Mouse (Mus musculus) midbrain, embryonic 16.5 days (tissue): Measurements from ENCODE around the gene Tex50. TPM values are rescaled to one million over a fixed set of nuclear protein-coding genes. Genes with fewer than 3 reads are reported as not detected.
A peak's percentile ranks its signal among the peaks of the same experiment; 100 is the strongest.

Experiments
- ATAC-seq: fragments of 200-750 bp; cut with Nextera tagmentation; 2 replicates; pipeline ENCODE4 v1.8.0; 2017; ENCODE audit warnings: moderate TSS enrichment
- H3K27ac ChIP-seq: fragments of 300-500 bp; sonication (generic); 2 replicates; pipeline ENCODE4 v1.5.1; 2014; ENCODE audit warnings: mild to moderate bottlenecking, low read length, mixed read lengths
- H3K27me3 ChIP-seq: fragments of 300-500 bp; sonication (generic); 2 replicates; pipeline ENCODE4 v1.6.1; 2014; ENCODE audit warnings: low read depth, low read length, mixed read lengths; ENCODE audit not compliant: control insufficient read depth, insufficient read depth
- H3K36me3 ChIP-seq: fragments of 300-500 bp; sonication (generic); 2 replicates; pipeline ENCODE4 v1.6.1; 2014; ENCODE audit warnings: mild to moderate bottlenecking, low read length, moderate library complexity, mixed read lengths; ENCODE audit not compliant: control insufficient read depth, insufficient read depth
- H3K4me1 ChIP-seq: fragments of 300-500 bp; sonication (generic); 2 replicates; pipeline ENCODE4 v1.6.1; 2014; ENCODE audit warnings: mild to moderate bottlenecking, low read length, mixed read lengths; ENCODE audit not compliant: control insufficient read depth, insufficient read depth
- H3K4me2 ChIP-seq: fragments of 300-500 bp; sonication (generic); 2 replicates; pipeline ENCODE4 v1.6.1; 2014; ENCODE audit warnings: mild to moderate bottlenecking, low read length, mixed read lengths
- H3K4me3 ChIP-seq: fragments of 300-500 bp; sonication (generic); 2 replicates; pipeline ENCODE4 v1.5.1; 2014; ENCODE audit warnings: low read depth, mild to moderate bottlenecking, low read length, moderate library complexity, mixed read lengths
- H3K9ac ChIP-seq: fragments of 300-500 bp; sonication (generic); 2 replicates; pipeline ENCODE4 v1.6.1; 2014; ENCODE audit warnings: low read depth, low read length, mixed read lengths
- H3K9me3 ChIP-seq: fragments of 300-500 bp; sonication (generic); replicated peaks from 2 replicates; pipeline ENCODE4 v1.6.1; 2014; ENCODE audit warnings: mild to moderate bottlenecking, low read length, mixed read lengths; ENCODE audit not compliant: control insufficient read depth, poor library complexity, severe bottlenecking
- WGBS: fragments of 180-500 bp; shearing (Covaris S2); extraction: QIAGEN DNeasy Blood & Tissue Kit; methylation state at CpG from one replicate; pipeline ENCODE4 v1.1.7; 2014; 5-methylcytosine and 5-hydroxymethylcytosine counted together
- polyA plus RNA-seq: library from polyadenylated mRNA; unstranded; fragments of >200 nt; fragmentation: Nextera tagmentation; extraction: Ambion mirVana; gene quantifications from 2 replicates; pipeline ENCODE4 v1.2.1, GENCODE M21; 2015

Gene Tex50
- polyA plus RNA-seq, 1 experiment from 2014 or later, result 1.7 TPM

GRCm38 (mm10) chr1:161139496-161139895, 19.6 kb downstream of the Tex50 start:
- Histone ChIP-seq H3K36me3 (no peaks in the 10 kb centered on the region), H3K4me3 (no peak overlapping the region), H3K27me3 (no peaks in the 10 kb centered on the region), H3K4me2 (no peak overlapping the region), H3K9ac (no peak overlapping the region), H3K4me1 (peaks cover 7% of the 10 kb centered on the region), H3K27ac (no peak overlapping the region), H3K9me3 (no peaks in the 10 kb centered on the region)
- ATAC-seq, result no peak
- 84% methylated on average over 2 of the region's 2 CpGs for WGBS

DNA sequence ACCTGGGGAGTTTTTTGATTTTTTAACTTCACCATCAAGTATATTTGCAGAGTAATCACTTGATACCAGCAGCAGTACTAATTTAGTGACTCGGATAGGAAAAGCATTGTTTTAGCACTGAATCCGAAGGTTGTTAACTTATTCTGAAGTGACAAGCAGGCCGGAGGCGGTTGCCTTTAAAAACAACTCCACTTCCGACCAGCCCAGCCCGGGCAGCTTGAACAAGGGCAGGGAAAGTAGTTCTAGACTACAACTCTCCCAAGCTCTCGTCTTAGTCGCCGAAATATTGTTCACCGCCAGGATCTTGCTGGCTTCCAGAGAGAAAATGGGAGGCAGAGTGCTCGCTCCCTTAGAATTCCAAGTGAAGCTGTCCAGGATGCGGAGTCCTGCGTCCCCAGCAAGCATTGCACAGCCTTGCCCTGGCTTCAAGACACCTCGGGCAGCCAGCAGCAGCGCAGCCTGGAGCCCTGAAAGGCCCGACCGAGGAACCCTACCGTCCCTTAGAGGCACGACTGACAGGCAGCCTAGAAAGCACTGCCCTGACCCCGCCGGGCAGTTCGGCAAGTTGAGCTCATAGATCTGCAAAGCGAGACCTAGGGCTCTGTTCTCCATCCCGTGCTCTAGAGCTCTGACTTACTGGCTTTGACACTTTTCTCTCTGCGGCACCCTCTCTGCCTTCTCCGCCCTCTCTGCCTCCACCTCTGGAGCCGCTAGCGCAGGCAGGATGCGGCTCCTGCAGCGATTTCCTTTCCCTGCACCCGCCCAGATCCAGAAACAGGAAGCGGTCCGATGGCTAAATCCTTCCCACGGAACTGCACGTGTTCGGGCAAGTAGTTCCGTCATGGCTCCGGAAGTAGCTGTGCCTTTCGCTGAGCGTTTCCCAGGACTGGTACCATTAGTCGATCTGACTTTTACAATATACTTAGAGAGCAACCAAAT, 28.1 kb downstream of the Tex50 start, which contains the start of gene Klhl20:
TSS of gene Klhl20 (minus strand) at position 786 of the 939 bp plus-strand sequence.
- ATAC-seq, result peak; percentile 98
- H3K27me3 ChIP-seq, result no peaks in the 10 kb centered on the region
- H3K9ac ChIP-seq, result peak within 1 kb of the TSS; percentile 92
- 2% methylated on average over 41 of the region's 41 CpGs for whole genome bisulfite sequencing
- peak within 1 kb of the TSS; percentile 94 for H3K4me3 ChIP-seq
- H3K27ac ChIP-seq, result peak within 1 kb of the TSS; percentile 86
- H3K4me2 ChIP-seq, result peak within 1 kb of the TSS; percentile 81
- peaks cover 17% of the 10 kb centered on the region for H3K4me1 ChIP-seq
- 0 out of 2 replicates have a peak, but pooled peaks cover 3% of the 10 kb centered on the region for H3K36me3 ChIP-seq
- no peaks in the 10 kb centered on the region for H3K9me3 ChIP-seq

GRCm38 (mm10) chr1:161126461-161126860, 32.7 kb downstream of the Tex50 start:
- Histone ChIP-seq H3K9me3 (no peaks in the 10 kb centered on the region), H3K4me2 (no peak overlapping the region), H3K27me3 (no peaks in the 10 kb centered on the region), H3K4me3 (no peak overlapping the region), H3K27ac (no peak overlapping the region), H3K4me1 (peaks cover 17% of the 10 kb centered on the region), H3K36me3 (0 out of 2 replicates have a peak, but pooled peaks cover 3% of the 10 kb centered on the region), H3K9ac (no peak overlapping the region)
- no peak for ATAC-seq
- WGBS, result 88% methylated on average over 1 of the region's 1 CpGs

- ATAC-seq, result no peak
- WGBS, result 89% methylated on average over 10 of the region's 10 CpGs
- 0 out of 2 replicates have a peak, but pooled peaks cover 1% of the 10 kb centered on the region for H3K4me1 ChIP-seq
- no peaks in the 10 kb centered on the region for H3K9me3 ChIP-seq
- H3K9ac ChIP-seq, result no peak overlapping the region
- no peak overlapping the region for H3K4me2 ChIP-seq
- no peak overlapping the region for H3K27ac ChIP-seq
- no peak overlapping the region for H3K4me3 ChIP-seq
- no peaks in the 10 kb centered on the region for H3K27me3 ChIP-seq
- H3K36me3 ChIP-seq, result peaks cover 8% of the 10 kb centered on the region; the same call in 1 of the 2 replicates
These were observed 36.3 kb downstream of the Tex50 start for GRCm38 (mm10) chr1:161122661-161123418.

DNA sequence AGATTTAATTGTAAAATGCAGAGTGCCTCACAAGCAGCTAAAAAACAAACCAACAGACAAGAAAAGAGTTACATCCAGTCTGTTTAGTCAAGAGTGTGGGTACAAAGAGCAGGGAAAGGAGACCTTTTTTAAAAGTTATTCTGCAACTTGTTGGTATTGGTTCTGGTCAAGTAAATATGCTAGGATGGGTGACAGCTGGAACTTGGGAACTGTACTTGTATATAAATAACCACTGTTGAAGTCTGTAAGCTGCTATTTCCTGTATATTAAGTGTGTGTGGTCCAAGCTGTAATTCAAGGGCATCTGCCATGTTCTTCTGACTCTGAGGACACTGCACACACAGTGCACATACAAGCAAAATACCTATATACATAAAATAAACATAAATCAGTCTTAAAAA, 44.5 kb downstream of the Tex50 start:
- no peaks in the 10 kb centered on the region for H3K9me3 ChIP-seq

DNA sequence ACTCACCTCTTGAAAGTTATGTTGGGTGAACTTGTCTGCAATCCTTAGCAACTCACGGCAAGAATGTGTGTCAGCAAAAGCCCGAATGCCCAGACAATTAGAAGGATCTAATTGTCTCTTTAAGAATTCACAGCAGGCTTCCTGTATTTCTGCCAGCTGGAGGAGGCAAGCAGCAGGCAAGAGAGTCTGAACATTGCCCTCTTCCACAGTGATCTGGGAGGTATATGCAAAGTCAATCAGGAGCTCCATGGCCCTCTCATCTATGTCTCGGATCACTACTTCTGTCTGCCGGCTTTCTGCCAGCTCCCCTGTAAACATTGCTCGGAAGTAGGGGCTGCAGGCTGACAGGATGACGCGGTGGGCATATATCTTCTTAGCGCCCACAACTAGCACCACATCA, 49.9 kb downstream of the Tex50 start:
- no peak overlapping the region for H3K4me3 ChIP-seq
- H3K9me3 ChIP-seq, result no peaks in the 10 kb centered on the region
- no peak overlapping the region for H3K9ac ChIP-seq
- no peak overlapping the region for H3K4me2 ChIP-seq
- no peaks in the 10 kb centered on the region for H3K4me1 ChIP-seq
- H3K27ac ChIP-seq, result no peak overlapping the region
- WGBS, result 86% methylated on average over 8 of the region's 8 CpGs
- no peak for ATAC-seq
- H3K36me3 ChIP-seq, result peaks cover 11% of the 10 kb centered on the region
- no peaks in the 10 kb centered on the region for H3K27me3 ChIP-seq

More for the DNA sequence above, 44.5 kb downstream of the Tex50 start:
- H3K27me3 ChIP-seq, result no peaks in the 10 kb centered on the region
- H3K27ac ChIP-seq, result no peak overlapping the region
- no peaks in the 10 kb centered on the region for H3K36me3 ChIP-seq
- no peak overlapping the region for H3K9ac ChIP-seq
- no peaks in the 10 kb centered on the region for H3K4me1 ChIP-seq
- H3K4me3 ChIP-seq, result no peak overlapping the region
- no peak overlapping the region for H3K4me2 ChIP-seq
- ATAC-seq, result no peak

Other genes with a start within 250 kb of the Tex50 start
- gene Serpinc1, start 180.7 kb downstream of the Tex50 start, polyA plus RNA-seq, result 3.3 and 4.5 TPM in 2 replicates
- gene Zbtb37, start 124.5 kb downstream of the Tex50 start, polyA plus RNA-seq, result 14.0 and 15.8 TPM in 2 replicates
- gene Dars2, start 88.7 kb downstream of the Tex50 start, polyA plus RNA-seq, result 24.2 and 25.5 TPM in 2 replicates
- 10.1 and 11.4 TPM in 2 replicates for gene Cenpl, start 88.6 kb downstream of the Tex50 start, polyA plus RNA-seq
- gene Klhl20, start 27.8 kb downstream of the Tex50 start, polyA plus RNA-seq, result 19.6 and 19.8 TPM in 2 replicates
- gene Ankrd45, start 16.6 kb downstream of the Tex50 start, polyA plus RNA-seq, result 35.3 and 36.1 TPM in 2 replicates
- gene Prdx6, start 91.9 kb upstream of the Tex50 start, polyA plus RNA-seq, result 127 and 137 TPM in 2 replicates
- not detected in 2 replicates for gene Tnfsf4, start 236.1 kb upstream of the Tex50 start, polyA plus RNA-seq